Mouse (Mus musculus) cerebellum, adult (tissue): Measurements from ENCODE around the gene Ifi27l2b.

ENCODE experiments used
- ATAC-seq: cut with Nextera tagmentation; 2 replicates; pipeline ENCODE4 v1.9.2; 2017; ENCODE audit warnings: mild to moderate bottlenecking, moderate library complexity, mixed read lengths; ENCODE audit not compliant: insufficient number of reproducible peaks, low FRiP score, low TSS enrichment

Gene Ifi27l2b

GRCm38 (mm10) chr12:103443524-103443923 is 13.5 kb downstream of the Ifi27l2b start, which contains the start of gene Ifi27l2a:
Gene Ifi27l2a (minus strand): TSS chr12:103443680.
- ATAC-seq = no peak

- no peak for ATAC-seq
These were observed 19.4 kb downstream of the Ifi27l2b start for GRCm38 (mm10) chr12:103437601-103438000.

- no peak for ATAC-seq
These were observed 22.2 kb downstream of the Ifi27l2b start for GRCm38 (mm10) chr12:103434861-103435260.

GRCm38 (mm10) chr12:103433986-103434731 is 22.9 kb downstream of the Ifi27l2b start, which contains the start of gene Ifi27:
Gene Ifi27 (plus strand): TSS chr12:103434211.
- no peak for ATAC-seq

- no peak for ATAC-seq
These were observed 23.6 kb downstream of the Ifi27l2b start for GRCm38 (mm10) chr12:103433430-103433829.

- no peak for ATAC-seq
These were observed 30.3 kb downstream of the Ifi27l2b start for GRCm38 (mm10) chr12:103426710-103427109.

GRCm38 (mm10) chr12:103425729-103426470 is 31.1 kb downstream of the Ifi27l2b start, which contains the start of gene Ddx24:
Gene Ddx24 (minus strand): TSS chr12:103425830.
- peak; percentile 99 for ATAC-seq

- ATAC-seq = no peak
These were observed 31.9 kb downstream of the Ifi27l2b start for GRCm38 (mm10) chr12:103425016-103425728.

- 0 out of 2 replicates have a peak, but pooled peaks have one; percentile 45 for ATAC-seq
These were observed 48.9 kb downstream of the Ifi27l2b start for GRCm38 (mm10) chr12:103408144-103408543.

- ATAC-seq = no peak
These were observed 49.3 kb downstream of the Ifi27l2b start, which contains the start of gene 9330161L09Rik for GRCm38 (mm10) chr12:103407720-103408119. Gene 9330161L09Rik (minus strand): TSS chr12:103407820.

- ATAC-seq = no peak
These were observed 52.9 kb downstream of the Ifi27l2b start for GRCm38 (mm10) chr12:103404131-103404530.
